Mouse (Mus musculus) lung, postnatal 25 days (tissue): Measurements from ENCODE around the gene Ccna1.

Source experiments
- DNase-seq: peaks from one replicate; pipeline ENCODE4 v3.0.0; 2022; ENCODE audit warnings: low spot score

Ccna1 gene

DNA sequence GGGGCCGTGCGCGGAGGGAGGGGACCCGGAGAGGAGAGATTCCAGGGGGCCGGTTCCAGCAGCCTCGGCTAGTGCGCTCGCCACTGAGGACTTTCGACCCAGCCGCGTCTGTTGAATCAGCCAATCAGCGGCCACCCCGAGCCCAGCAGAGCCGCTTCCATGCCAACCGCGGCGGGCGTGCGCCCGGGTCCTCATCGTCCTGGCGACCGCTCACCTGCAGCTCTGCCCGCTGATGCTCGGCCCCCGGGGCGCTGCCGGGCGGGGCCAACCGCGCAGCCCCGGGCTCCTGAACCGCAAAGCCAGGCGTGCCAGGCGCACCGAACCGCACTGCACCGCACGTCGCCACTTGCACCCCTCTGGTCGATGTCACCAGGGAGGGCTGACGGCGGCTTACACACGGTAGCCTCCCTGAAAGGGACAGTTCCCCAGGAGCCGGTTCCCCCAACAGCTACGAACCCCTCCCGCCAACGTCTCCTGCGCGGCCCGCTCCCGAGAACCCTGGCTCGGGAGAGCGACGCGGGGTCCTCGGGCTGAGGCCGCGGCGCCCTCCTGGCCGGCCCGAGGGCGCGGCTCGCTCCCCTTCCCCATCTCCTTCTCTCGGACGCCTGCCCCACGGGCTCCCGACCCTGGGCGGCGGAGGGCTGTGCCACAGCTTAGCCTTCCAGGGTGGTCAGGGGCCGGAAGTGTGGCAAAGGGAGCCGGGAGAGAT is at the start of gene Ccna1:
Ccna1 (minus strand) TSS at position 464 of the 709 bp plus-strand sequence.
- peak; percentile 10 for DNase-seq

DNA sequence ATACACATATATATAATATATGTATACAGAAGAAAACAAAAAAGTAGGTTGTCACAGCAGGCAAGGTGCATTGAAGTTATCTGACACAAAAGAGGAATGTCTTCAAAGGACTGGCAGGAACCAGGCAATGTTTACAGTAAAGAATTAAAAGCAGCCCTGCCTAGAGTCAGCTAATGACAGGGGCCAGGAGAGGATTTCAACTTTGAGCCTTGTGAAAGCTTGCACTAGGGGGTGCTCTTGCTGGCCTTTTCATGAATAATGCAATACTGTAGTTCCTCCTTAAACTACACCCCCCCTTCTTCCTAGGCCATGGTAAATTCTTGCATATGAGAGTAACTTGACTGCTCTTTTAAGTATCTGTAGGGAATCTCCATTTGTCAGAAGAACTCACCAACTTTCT is 45.8 kb upstream of the Ccna1 start:
- DNase-seq: no peak

DNA sequence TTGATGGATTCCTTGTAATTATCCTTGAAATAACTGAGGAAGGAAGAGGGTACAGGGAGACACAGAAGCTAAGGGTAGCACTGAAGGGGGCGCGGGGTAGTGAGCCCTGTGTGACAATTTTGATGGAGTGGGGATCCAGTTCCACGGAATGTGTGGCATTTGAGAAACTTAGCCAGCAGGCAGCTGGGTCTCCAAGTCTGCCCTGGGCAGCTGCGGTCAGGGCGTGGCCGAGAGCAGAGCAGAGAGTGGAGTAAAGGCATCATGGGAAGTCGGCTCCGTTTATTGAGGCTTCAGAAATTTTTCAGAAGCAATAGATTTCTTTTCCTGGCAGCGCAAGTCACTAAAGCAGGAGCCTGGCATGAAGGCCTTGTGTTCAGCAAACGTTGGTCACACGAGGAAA is 43.7 kb upstream of the Ccna1 start:
- DNase-seq: no peak

DNA sequence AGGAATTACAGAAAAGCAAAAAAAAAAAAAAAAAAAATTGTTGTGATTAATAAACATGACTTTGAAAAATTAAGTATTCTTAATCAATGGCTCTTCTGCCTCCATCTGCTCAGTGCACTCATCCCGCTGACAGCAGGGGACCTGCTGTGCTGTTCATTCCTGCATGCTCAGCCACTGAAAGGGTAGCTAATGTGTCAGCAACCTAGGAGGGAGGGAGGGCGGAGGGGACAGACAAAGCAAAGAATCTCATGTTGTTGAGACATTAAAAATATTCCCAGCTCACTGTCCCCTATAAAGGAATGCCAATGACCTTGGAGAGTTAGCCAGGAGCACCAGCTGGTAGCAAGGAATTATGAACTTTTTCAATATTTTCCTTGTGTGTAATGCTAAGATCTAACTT is 42.7 kb upstream of the Ccna1 start:
- no peak for DNase-seq

DNA sequence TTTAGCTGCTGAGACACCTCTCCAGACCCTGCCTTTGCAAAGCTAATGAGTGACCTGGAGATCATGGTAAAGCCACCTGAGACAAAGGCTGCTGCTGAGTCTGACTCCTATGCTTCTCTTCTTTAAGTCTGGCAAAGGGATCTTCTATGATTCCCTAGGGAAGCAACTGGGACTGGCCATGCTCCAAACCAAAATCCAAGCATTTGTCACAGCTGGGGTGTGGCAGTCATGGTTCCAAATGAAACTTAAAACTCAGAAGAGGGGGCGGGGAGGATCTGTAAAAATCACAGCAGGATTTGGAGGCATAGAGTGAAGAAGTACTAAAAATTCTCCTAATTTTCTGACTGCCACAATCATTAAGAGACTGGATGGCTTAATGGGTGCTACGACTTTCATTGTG is 41.9 kb upstream of the Ccna1 start:
- no peak for DNase-seq

DNA sequence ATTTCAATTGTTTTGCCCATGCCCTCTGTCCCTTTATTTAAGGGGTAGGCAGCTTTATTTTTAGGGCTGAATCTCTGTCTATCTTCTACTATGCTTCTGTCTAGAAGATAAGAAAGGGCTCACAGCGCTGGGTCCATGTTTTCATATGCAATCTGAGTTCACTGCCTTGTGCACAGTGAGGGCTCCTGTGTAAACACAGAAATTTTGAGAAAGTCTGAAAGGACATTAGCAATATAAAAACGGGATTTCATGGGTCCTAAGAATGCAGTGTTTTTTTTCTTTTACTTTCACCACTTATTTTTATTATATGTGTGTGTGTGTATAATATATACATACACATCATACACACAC is 41.3 kb upstream of the Ccna1 start:
- DNase-seq: no peak

DNA sequence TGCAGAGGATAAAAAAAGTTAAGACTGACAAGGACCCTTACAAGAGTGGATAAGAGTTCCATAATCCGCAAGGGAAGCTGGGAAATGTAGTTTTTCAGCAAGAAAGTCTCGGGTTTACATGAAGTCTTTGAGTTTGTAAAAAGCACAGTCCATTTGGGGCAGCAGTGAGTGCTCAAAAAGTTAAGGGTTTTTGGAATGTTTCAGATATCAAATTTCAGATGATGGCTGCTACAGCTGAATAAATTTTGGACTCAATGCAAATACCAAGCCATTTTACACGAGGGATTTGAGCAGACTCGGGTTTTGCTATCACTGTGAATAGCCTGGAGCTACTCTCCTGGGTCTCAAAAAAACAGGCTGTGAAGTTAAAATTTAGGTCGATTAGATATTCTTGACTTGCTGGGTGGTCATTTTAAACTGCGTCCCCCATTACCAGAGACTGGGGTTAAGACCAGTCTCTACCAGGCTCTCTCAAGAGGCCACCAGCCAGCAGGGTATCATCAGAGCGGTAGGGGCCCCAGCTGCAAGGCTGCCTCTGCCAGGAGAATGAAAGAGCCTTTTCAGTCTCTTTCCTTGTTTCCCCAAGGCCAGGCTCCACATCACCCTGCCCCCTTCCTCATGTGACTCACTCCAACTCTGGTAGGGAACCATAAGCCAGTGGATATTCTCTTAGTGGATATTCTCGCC is 40.8 kb upstream of the Ccna1 start:
- no peak for DNase-seq

DNA sequence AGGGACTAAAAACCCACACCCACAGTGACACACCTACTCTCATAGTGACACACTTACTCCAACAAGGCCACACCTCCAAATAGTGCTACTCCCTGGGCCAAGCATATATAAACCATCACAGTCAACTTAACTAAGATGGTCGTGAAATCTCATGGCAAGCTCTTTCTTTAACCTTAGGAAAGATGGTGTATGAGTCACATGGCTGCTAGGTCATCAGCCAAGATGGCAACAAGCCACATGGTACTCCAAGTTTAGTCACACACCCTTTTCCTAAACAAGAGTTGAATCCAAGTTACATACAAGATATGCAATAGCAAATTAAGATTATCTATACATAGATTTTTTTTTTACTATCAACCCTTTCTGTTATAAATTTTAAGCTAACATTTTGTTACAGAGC is 37.9 kb upstream of the Ccna1 start:
- no peak for DNase-seq

DNA sequence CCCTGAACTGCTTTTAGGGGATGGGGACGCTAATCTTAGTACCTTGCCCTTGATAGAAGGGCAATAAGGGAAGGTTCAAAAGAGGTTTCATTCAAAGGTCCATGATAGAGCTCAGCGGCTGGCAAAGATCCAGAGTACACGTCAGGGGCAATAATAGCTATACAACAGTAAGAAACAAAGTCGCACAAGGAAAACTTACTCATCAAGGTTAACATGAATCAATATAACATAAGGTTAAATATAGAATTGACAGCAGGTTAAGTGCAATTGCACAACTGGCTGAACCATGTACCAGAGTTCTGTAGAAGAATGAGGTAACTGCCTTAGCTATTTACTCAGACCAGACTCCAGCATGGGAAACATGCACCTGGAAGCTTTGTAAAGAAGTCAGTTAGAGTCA is 34.0 kb upstream of the Ccna1 start:
- no peak for DNase-seq

DNA sequence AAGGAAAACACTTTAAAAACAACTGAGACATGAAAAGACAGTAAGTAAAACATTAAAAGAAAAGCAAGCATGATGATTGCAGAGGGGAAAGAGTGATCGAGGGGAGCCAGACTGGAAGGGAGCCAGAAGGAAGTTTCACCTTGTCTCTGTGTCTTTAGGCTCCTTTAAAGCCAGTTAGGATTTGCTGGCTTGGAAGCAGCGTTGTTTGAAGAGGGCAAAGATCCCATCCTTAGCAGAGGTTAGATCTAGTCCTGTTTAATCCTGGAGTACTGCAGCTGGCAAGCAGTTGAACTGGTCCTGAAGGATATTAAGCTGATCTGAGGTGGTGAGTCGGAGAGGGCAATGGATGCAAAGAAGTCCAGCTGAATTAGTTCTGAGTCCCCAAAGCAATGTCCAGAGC is 33.5 kb upstream of the Ccna1 start:
- no peak for DNase-seq

DNA sequence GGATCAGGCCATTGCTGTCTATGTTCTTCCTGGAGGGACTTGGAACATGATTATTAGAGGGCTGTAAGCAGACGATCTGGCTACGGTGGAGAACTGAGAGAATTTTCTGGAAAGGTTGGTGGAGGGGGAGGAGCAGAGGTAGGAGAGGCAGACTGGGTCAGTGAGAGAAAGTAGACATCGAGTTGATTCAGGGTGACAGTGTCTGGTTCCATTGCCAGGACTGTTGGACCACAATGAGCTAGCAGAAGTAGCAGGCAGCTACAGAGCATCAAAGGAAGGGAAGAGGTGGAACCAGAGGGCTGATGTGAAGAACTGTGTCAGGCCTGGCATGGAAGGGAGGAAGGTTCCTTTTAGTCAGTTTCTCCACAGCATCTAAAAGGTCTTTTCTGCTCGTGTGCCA is 33.1 kb upstream of the Ccna1 start:
- DNase-seq: no peak

DNA sequence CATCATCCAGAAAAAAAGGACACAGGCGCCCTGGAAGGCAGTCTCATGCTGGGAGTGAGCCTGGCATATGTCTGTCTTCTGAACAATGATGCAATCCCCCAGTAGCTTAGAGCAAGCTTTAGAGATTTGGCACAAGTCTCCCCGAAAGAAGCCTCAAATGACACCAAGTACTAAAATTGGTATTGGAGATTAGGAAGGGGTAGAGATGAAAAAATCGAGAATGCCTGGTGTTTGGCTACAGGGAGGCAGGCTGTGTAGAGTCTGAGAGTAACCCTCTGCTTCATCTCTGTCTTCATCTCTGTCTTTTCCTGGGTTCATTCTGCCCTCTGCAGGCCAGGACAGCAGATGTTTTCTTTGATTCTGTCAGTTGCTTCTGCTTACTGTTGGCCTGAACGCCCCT is 32.1 kb upstream of the Ccna1 start:
- no peak for DNase-seq

DNA sequence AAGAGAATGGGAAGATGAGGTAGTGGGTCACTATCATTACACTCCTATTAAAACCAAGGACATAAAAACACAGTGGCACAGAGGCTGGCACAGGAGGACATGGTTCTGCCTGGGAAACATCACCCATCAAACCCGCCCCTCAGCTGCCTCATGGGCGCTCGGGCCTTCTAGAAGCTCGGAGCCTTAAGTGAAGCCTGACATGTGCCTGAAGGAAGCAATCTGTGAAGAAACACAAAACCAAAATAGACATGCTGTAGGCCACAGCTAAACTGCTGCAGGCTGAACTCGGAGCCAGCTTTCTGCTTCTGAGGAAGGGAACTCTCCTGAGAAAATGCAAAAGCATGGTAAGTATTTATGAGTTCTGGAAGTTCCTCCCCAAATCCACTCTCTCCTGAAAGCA is 31.6 kb upstream of the Ccna1 start:
- no peak for DNase-seq

DNA sequence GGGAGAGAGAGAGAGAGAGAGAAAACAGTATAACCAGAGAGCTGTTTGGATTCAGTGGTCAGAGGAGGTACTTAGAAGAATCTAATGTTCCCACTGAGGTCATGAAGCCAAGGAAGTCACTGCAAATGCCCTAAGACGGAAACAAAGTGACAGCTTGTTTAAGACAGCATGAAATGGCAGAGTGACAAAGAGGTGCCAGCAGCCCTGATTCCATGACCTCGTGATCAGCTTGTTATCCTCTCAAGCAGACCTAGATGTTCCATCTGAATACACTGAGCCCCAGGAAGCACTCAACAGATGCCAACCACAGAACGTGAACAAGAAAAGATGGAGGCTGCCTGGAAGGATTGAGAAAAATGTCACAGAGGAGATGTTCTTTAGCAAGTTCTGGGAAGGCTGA is 30.4 kb upstream of the Ccna1 start:
- DNase-seq: no peak

DNA sequence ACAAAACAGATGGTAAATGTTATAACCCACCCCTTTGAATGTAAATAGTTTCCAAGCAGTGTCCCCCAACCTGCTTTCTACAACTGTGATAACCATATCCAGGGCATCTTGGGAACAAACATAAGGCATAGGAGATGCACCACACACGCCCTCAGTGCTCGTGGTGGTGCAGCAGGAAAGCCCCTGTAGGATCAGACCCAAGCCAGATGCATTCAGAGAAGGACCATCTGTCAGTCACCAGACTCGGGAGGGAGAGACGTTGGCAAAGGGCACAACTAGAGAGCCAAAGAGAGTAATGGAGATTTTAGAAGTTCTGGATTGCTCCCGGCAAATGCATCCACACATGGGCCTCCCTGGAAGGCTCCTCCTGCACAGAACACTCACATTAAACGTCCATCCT is 29.5 kb upstream of the Ccna1 start:
- no peak for DNase-seq

DNA sequence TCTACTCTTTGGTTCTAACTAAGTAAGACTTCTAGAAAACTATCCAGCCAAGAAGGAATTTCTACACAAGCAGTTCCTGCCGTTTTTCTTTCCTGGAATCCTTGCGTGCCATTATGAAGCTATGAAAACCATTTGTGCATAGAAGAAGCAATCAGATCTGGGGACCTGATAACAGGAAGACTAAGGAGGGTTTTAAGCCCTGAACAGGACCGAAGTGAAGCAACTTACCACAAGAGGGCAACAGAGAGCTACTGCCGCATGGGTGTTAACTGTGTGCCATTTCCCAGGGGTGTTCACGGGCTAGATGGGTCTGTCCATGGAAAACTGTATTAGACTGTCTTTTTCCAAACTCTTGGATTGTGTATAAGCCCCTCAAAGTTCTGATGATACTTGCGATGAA is 24.8 kb upstream of the Ccna1 start:
- peak; percentile 79 for DNase-seq

DNA sequence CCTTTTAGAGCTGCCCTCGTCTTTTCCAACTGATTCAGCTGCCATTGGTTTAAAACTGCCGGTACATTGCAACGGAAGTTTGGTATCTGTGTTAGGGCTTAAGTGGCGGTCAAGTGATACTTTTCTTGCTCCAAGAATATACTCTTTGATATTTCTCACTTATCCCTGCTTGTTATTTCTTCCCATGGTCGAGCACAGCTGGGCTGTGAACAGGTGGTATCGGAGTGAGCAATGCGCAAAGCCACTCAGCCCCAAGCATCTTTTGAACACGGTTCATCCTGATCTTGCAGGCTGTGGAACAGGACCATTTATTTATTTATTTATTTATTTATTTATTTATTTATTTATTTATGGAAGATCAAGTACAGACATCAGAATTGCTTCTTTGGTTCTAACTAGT is 24.3 kb upstream of the Ccna1 start:
- no peak for DNase-seq

DNA sequence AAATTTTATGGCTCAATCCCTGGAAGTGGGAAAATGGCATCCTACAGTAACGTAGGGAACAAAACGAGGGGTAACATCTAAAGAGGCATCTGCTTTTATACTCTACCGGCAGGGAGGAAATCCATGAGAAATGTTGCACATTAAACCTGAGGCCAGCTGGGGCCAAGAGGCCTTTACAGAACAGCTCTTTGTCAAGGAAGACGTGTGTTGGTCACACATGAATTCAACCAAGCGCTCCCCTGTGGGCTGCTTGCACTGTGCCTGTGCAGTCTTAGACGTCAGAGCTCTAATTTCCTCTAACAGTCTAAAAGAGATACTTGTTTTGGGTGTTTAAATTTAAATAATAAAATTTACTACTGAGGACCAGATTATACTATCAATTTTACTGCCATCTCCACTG is 22.9 kb upstream of the Ccna1 start:
- no peak for DNase-seq

DNA sequence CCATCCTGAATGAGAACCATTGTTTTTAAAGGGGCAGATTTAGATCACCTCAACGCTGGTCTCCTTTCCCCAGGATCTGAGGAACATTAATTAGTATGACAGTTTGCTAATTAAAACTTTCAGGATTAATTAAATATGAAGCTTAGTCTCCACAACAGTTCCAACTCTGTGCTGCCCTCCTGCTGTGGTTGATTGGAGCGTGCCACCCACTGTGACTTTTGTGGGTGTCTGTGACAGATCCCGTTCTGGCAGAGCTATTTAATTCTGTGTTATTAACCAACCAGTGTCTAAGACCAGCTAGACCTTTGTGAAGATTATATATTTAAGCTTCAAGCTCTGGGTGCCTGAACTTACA is 20.0 kb upstream of the Ccna1 start:
- no peak for DNase-seq

DNA sequence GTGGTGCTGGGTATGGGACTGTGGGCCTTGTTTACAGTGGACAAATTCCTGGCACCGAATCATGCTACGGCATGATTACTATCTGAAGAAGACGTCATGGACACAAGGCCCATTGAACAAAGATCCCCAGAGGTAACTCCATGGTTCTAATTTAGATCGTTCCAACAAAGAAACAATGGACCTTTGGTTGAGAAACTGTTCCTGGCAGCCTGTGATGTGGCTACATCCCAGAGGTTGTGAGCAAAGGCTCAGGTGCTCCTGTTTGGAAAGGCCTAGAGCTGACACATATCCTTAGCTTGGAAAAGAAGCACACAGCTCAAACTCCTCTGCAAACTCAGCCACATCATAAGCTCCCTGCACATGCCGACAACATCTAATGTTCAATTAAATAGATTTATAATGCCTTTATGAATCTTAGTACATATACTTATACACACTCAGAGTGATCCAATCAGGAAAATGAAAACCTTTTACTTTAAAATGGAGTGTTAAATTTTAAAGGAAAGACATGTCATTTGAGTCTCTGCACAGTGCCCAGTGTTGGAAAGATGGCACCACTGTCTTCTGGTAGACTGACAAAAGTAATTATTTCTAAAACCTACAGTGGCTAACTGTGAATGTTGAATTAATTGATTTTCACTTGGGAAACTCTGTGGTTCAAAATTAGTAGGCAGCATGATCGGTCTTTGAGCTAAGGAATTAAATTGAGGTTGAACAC is 19.4 kb upstream of the Ccna1 start:
- no peak for DNase-seq

DNA sequence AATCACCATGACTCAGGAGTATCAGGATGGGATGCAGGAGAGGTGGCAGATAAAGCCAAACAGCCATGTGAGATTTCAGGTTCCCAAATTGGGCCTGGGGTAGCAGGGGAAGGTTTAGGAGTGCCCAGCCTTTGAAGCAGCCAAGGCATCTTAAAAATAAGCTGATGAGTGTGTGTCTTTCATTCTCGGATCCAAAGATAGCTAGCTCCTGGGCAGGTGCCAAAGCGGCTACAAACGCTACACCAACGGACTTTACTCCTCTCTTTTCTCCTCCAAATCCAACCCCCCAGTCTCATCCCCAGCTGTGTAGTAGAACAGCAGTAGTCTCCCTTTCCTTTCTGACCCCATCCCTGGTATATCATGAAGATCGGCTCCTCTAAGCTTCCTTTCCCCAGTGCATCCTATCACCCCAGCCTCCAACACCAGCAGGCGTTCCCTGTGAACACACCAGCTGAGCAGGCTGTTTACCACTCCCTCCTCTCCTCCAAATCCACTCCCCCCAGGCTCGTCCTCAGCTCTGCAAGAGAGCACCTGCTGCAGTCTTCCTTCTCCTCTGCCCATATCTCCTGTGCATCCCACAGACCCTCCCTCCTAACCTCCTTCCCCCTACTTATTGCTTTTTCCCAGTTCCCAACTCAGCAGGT is 12.6 kb upstream of the Ccna1 start:
- DNase-seq: no peak

DNA sequence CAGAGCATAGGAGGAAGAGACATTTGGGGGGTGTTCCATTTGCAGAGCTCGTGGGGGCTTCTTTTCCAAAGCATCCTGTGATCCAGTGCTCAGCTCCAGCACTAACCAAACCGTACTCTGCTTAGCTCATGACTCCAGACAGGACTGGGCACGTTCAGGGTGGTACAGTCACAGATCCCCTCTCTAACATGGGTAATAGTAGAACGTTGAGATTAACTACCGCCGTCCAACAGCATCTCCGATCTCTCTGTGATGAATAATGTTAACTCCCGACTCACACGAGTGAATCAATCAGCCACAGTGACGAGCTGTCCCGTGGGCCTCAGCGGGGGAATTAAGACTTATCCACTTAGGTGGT is 11.3 kb upstream of the Ccna1 start:
- DNase-seq: no peak
